Comparison of ENCODE assay signal across 9 mouse cellular contexts in the genomic region with DNA sequence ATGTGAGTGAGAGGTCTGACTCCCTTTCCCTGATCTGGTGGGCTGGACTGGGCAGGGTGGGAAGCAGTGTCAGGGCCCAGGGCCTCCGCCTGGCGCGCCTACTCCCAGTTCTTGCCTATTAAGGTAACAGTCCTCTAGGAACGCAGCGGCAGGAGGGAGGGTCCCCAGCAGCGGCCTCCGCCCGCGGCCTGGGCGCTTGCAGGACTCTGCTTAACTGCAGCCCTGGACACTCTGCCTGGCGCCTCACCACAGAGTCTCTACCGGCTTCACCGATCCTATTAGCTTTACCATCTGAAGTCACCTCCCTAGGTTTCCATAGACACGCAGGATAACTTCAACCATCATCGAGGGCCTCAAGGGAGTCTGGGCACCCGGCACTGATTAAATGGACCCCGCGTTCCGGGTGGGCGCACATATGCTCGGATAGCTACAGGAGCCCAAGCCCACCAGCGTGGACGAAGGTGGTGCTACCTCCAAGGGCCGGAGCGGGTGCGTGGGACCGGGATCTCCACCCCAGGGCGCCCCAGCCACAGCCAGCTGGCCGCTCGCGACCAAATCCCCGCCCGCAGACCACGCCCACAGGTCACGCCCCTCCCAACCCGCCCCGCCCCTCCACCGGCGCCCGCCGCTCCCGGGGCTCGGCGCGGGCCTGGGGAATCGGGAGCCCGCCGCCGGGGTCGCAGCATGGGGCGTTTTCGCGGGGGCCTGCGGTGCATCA. TPM values are rescaled to one million over a fixed set of nuclear protein-coding genes. Genes with fewer than 3 reads are reported as not detected.
A peak's percentile ranks its signal among the peaks of the same experiment; 100 is the strongest.
DNase-seq lines count a peak whose midpoint lies in the region; ATAC-seq and TF ChIP-seq lines count a peak whose summit lies in the region.
"Had no signal": no experiment of that assay in that cellular context is flagged by ENCODE, and none has a peak within 500 bp of the region (broad histone marks: within the 10 kb centered on the region; RNA-seq: fewer than 3 reads in every experiment).

A gene (plus strand): TSS at position 217 of the 718 bp plus-strand sequence.

- no peak for TF ChIP-seq CTCF in midbrain, postnatal 0 days (IDR thresholded peaks at IDR 0.05)

- peaks cover 11% of the 10 kb centered on the region; the same call in 1 of the 2 replicates for H3K4me1 ChIP-seq in embryonic facial prominence, embryonic 12.5 days
- H3K4me1 ChIP-seq in heart, embryonic 10.5 days: peaks cover 50% of the 10 kb centered on the region
- no peaks in the 10 kb centered on the region; the same call in 1 of the 2 replicates for H3K4me1 ChIP-seq in liver, embryonic 11.5 days (replicated peaks; ENCODE audit: control insufficient read depth, insufficient read depth, low read length)
- peaks cover 6% of the 10 kb centered on the region for H3K4me1 ChIP-seq in midbrain, postnatal 0 days (ENCODE audit: insufficient read depth, low read length)
- peaks cover 6% of the 10 kb centered on the region; the same call in 1 of the 2 replicates for H3K4me1 ChIP-seq in stomach, embryonic 14.5 days (ENCODE audit: control insufficient read depth, insufficient read depth, low read length)

- H3K4me3 ChIP-seq in embryonic facial prominence, embryonic 12.5 days: peak within 1 kb of the TSS; percentile 58
- peak within 1 kb of the TSS; percentile 83 for H3K4me3 ChIP-seq in heart, embryonic 10.5 days
- peak within 1 kb of the TSS; percentile 67 for H3K4me3 ChIP-seq in liver, embryonic 11.5 days (ENCODE audit: low read depth, low read length)
- H3K4me3 ChIP-seq in midbrain, postnatal 0 days (ENCODE audit: low read depth, low read length): peak within 1 kb of the TSS; percentile 55
- peak within 1 kb of the TSS; percentile 58 for H3K4me3 ChIP-seq in stomach, embryonic 14.5 days (ENCODE audit: low read depth, low read length)

- H3K27me3 ChIP-seq in embryonic facial prominence, embryonic 12.5 days: peaks cover 5% of the 10 kb centered on the region; the same call in 1 of the 2 replicates
- H3K27me3 ChIP-seq in heart, embryonic 10.5 days (ENCODE audit: insufficient read depth, poor library complexity, severe bottlenecking): no peaks in the 10 kb centered on the region
- H3K27me3 ChIP-seq in liver, embryonic 11.5 days (replicated peaks; ENCODE audit: control insufficient read depth, insufficient read depth, low read length): peaks cover 5% of the 10 kb centered on the region; the same call in 1 of the 2 replicates
- no peaks in the 10 kb centered on the region for H3K27me3 ChIP-seq in midbrain, postnatal 0 days (ENCODE audit: insufficient read depth, low read length)
- H3K27me3 ChIP-seq in stomach, embryonic 14.5 days (ENCODE audit: control insufficient read depth, insufficient read depth, low read length): no peaks in the 10 kb centered on the region

- peak within 1 kb of the TSS; percentile 82 for H3K4me2 ChIP-seq in embryonic facial prominence, embryonic 12.5 days (replicated peaks)
- peak within 1 kb of the TSS; percentile 94 for H3K4me2 ChIP-seq in liver, embryonic 11.5 days
- peak within 1 kb of the TSS; percentile 89 for H3K4me2 ChIP-seq in midbrain, postnatal 0 days (ENCODE audit: low read depth, low read length, poor library complexity, severe bottlenecking)
- peak within 1 kb of the TSS; percentile 71 for H3K4me2 ChIP-seq in stomach, embryonic 14.5 days (replicated peaks; ENCODE audit: low read depth, low read length)

- peak; percentile 53 to 65 for DNase-seq in right cerebral cortex, postnatal 10 days (ENCODE audit: low spot score in 2 of 2)
- DNase-seq in right cerebral cortex, postnatal 36 days (ENCODE audit: low spot score in 2 of 2): no peak
- peak; percentile 94 for DNase-seq in heart, embryonic 10.5 days (ENCODE audit: low spot score)
- peak; percentile 26 for DNase-seq in kidney, adult 9 months
- peak; percentile 78 for DNase-seq in liver, embryonic 11.5 days (ENCODE audit: low spot score)
- DNase-seq in midbrain, postnatal 0 days (ENCODE audit: low spot score): peak; percentile 39

- H3K9me3 ChIP-seq in embryonic facial prominence, embryonic 12.5 days: no peaks in the 10 kb centered on the region
- H3K9me3 ChIP-seq in heart, embryonic 10.5 days: no peaks in the 10 kb centered on the region
- no peaks in the 10 kb centered on the region for H3K9me3 ChIP-seq in liver, embryonic 11.5 days (ENCODE audit: control insufficient read depth, low read length)
- no peaks in the 10 kb centered on the region for H3K9me3 ChIP-seq in midbrain, postnatal 0 days (ENCODE audit: low read length)
- H3K9me3 ChIP-seq in stomach, embryonic 14.5 days (ENCODE audit: control insufficient read depth, low read depth, low read length): no peaks in the 10 kb centered on the region

- H3K9ac ChIP-seq in embryonic facial prominence, embryonic 12.5 days: peak within 1 kb of the TSS; percentile 56
- H3K9ac ChIP-seq in liver, embryonic 11.5 days (ENCODE audit: low read depth, low read length): peak within 1 kb of the TSS; percentile 60
- H3K9ac ChIP-seq in midbrain, postnatal 0 days (replicated peaks; ENCODE audit: low read length, poor library complexity, severe bottlenecking): peak within 1 kb of the TSS; percentile 89
- H3K9ac ChIP-seq in stomach, embryonic 14.5 days (replicated peaks; ENCODE audit: low read depth, low read length): peak within 1 kb of the TSS; percentile 60

- peak; percentile 59 for ATAC-seq in embryonic facial prominence, embryonic 12.5 days (ENCODE audit: insufficient number of reproducible peaks, insufficient read depth, low FRiP score, low TSS enrichment)
- peak; percentile 78 for ATAC-seq in liver, embryonic 11.5 days (replicated peaks; ENCODE audit: low FRiP score)
- peak; percentile 82 for ATAC-seq in midbrain, postnatal 0 days (ENCODE audit: low FRiP score)
- peak; percentile 84 for ATAC-seq in stomach, embryonic 14.5 days (ENCODE audit: insufficient number of reproducible peaks, insufficient read depth, low FRiP score, low read depth)

- H3K36me3 ChIP-seq in embryonic facial prominence, embryonic 12.5 days: no peaks in the 10 kb centered on the region
- no peaks in the 10 kb centered on the region for H3K36me3 ChIP-seq in heart, embryonic 10.5 days
- H3K36me3 ChIP-seq in liver, embryonic 11.5 days (ENCODE audit: control insufficient read depth, insufficient read depth, low read length): no peaks in the 10 kb centered on the region
- no peaks in the 10 kb centered on the region for H3K36me3 ChIP-seq in midbrain, postnatal 0 days (ENCODE audit: insufficient read depth, low read length)
- H3K36me3 ChIP-seq in stomach, embryonic 14.5 days (ENCODE audit: control insufficient read depth, insufficient read depth, low read length): no peaks in the 10 kb centered on the region

- 0 out of 2 replicates have a peak within 1 kb of the TSS, but pooled peaks have one; percentile 12 for H3K27ac ChIP-seq in embryonic facial prominence, embryonic 12.5 days
- peak within 1 kb of the TSS; percentile 96 for H3K27ac ChIP-seq in heart, embryonic 10.5 days
- H3K27ac ChIP-seq in liver, embryonic 11.5 days (ENCODE audit: low read depth, low read length): no peak within 1 kb of the TSS
- H3K27ac ChIP-seq in midbrain, postnatal 0 days (ENCODE audit: low read depth, low read length): peak within 1 kb of the TSS; percentile 75
- peak within 1 kb of the TSS; percentile 85 for H3K27ac ChIP-seq in stomach, embryonic 14.5 days (ENCODE audit: low read length)

- under 1% methylated on average over 54 of the region's 54 CpGs for WGBS in embryonic facial prominence, embryonic 12.5 days
- WGBS in heart, embryonic 10.5 days: under 1% methylated on average over 33 of the region's 54 CpGs
- 2% methylated on average over 54 of the region's 54 CpGs for WGBS in liver, embryonic 11.5 days
- 2% methylated on average over 46 of the region's 54 CpGs for WGBS in midbrain, postnatal 0 days
- WGBS in stomach, embryonic 14.5 days: under 1% methylated on average over 53 of the region's 54 CpGs

RNA-seq across cellular contexts. Expression of the gene that starts here (rescaled TPM):
- 6.8 and 8.4 TPM in 2 replicates for polyA plus RNA-seq in embryonic facial prominence, embryonic 12.5 days (2016; fragmentation: Nextera tagmentation; extraction: Ambion mirVana)
- 24.6 and 39.1 TPM in 2 replicates for polyA plus RNA-seq in heart, embryonic 10.5 days (2016; fragmentation: Nextera tagmentation; extraction: Ambion mirVana)
- polyA plus RNA-seq in liver, embryonic 11.5 days (2014; fragmentation: Nextera tagmentation; extraction: Ambion mirVana): 4.2 and 5.3 TPM in 2 replicates
- total RNA-seq in midbrain, postnatal 0 days (2014; rRNA removed): 25.9 and 26.1 TPM in 2 replicates
- 13.4 and 15.5 TPM in 2 replicates for polyA plus RNA-seq in midbrain, postnatal 0 days (2015; fragmentation: Nextera tagmentation; extraction: Ambion mirVana)
- 25.8 and 26.9 TPM in 2 replicates for polyA plus RNA-seq in stomach, embryonic 14.5 days (2014; fragmentation: Nextera tagmentation; extraction: Ambion mirVana)
- total RNA-seq: MEL had no signal

Comparison
In these comparisons a context has a peak if more than half of its experiments do, and no peak if none do; other contexts are left out.
1. DNase-seq: peak in right cerebral cortex, postnatal 10 days (2 of 2), heart, embryonic 10.5 days (single experiment), kidney, adult 9 months (single experiment), liver, embryonic 11.5 days (single experiment) and midbrain, postnatal 0 days (single experiment); none in right cerebral cortex, postnatal 36 days (0 of 2).
2. Peak in every context shown above with its lines, with median percentiles within 50 percentile points of each other: ATAC-seq, H3K4me2 ChIP-seq, H3K4me3 ChIP-seq and H3K9ac ChIP-seq.